Mouse (Mus musculus) testis, adult 2 months (tissue): ENCODE results near the gene Slc5a4a. TPM values are rescaled to one million over a fixed set of nuclear protein-coding genes. Genes with fewer than 3 reads are reported as not detected.

ENCODE experiments used
- H3K27ac ChIP-seq: fragments of 200-500 bp; 2 replicates; pipeline ENCODE4 v1.5.1; 2012; ENCODE audit warnings: low read depth, low read length; ENCODE audit not compliant: control insufficient read depth, insufficient read depth
- H3K27me3 ChIP-seq: fragments of 200-500 bp; 2 replicates; pipeline ENCODE4 v1.6.1; 2012; ENCODE audit warnings: mild to moderate bottlenecking, low read length, moderate library complexity; ENCODE audit not compliant: control insufficient read depth, insufficient read depth
- H3K36me3 ChIP-seq: fragments of 200-500 bp; 2 replicates; pipeline ENCODE4 v1.6.1; 2012; ENCODE audit warnings: mild to moderate bottlenecking, low read length; ENCODE audit not compliant: control insufficient read depth, insufficient read depth
- H3K4me1 ChIP-seq: fragments of 200-500 bp; 2 replicates; pipeline ENCODE4 v1.6.1; 2012; ENCODE audit warnings: low read length; ENCODE audit not compliant: control insufficient read depth, insufficient read depth
- H3K4me3 ChIP-seq: fragments of 200-500 bp; 2 replicates; pipeline ENCODE4 v1.5.1; 2012; ENCODE audit warnings: low read depth, mild to moderate bottlenecking, low read length, moderate library complexity, mixed read lengths; ENCODE audit not compliant: control insufficient read depth
- CTCF ChIP-seq: fragments of 200-500 bp; IDR thresholded peaks from 2 replicates; pipeline ENCODE4 v1.5.1; 2012; ENCODE audit warnings: low read depth, mild to moderate bottlenecking, inconsistent platforms, low read length, moderate library complexity; ENCODE audit not compliant: control insufficient read depth, insufficient read depth, insufficient replicate concordance
- POLR2A ChIP-seq: fragments of 200-500 bp; IDR thresholded peaks from 2 replicates; pipeline ENCODE4 v1.6.1; 2012; ENCODE audit warnings: low read depth, mild to moderate bottlenecking, inconsistent platforms, low read length, moderate library complexity; ENCODE audit not compliant: control insufficient read depth
- polyA plus RNA-seq: library from polyadenylated mRNA; depleted of rRNA; stranded (reverse); fragments of >200 nt; gene quantifications from 2 replicates; pipeline ENCODE4 v1.2.3, GENCODE M21; 2012; rRNA removed

Gene Slc5a4a
- polyA plus RNA-seq, 1 experiment = 0.53 TPM

GRCm38 (mm10) chr10:76214161-76214560, 66.9 kb downstream of the Slc5a4a start:
- Histone ChIP-seq H3K27me3 (no peaks in the 10 kb centered on the region), H3K4me3 (no peak overlapping the region), H3K4me1 (no peaks in the 10 kb centered on the region), H3K27ac (no peak overlapping the region), H3K36me3 (no peaks in the 10 kb centered on the region)
- TF ChIP-seq POLR2A = no peak
- no peak for TF ChIP-seq CTCF

GRCm38 (mm10) chr10:76217056-76217455, 69.8 kb downstream of the Slc5a4a start:
- Histone ChIP-seq H3K27me3 (no peaks in the 10 kb centered on the region), H3K4me1 (no peaks in the 10 kb centered on the region), H3K4me3 (no peak overlapping the region), H3K27ac (no peak overlapping the region), H3K36me3 (no peaks in the 10 kb centered on the region)
- TF ChIP-seq CTCF (no peak), POLR2A (no peak)

GRCm38 (mm10) chr10:76218240-76218639, 71.0 kb downstream of the Slc5a4a start:
- TF ChIP-seq POLR2A (no peak), CTCF (no peak)
- H3K36me3 ChIP-seq = no peaks in the 10 kb centered on the region
- H3K27ac ChIP-seq = no peak overlapping the region
- H3K4me3 ChIP-seq = no peak overlapping the region
- H3K4me1 ChIP-seq = no peaks in the 10 kb centered on the region
- H3K27me3 ChIP-seq = no peaks in the 10 kb centered on the region

- Histone ChIP-seq H3K36me3 (no peaks in the 10 kb centered on the region), H3K27me3 (no peaks in the 10 kb centered on the region), H3K4me1 (peaks cover 2% of the 10 kb centered on the region)
Measured at GRCm38 (mm10) chr10:76225944-76226343, 78.7 kb downstream of the Slc5a4a start.

GRCm38 (mm10) chr10:76229627-76230026, 82.4 kb downstream of the Slc5a4a start:
- no peak overlapping the region for H3K27ac ChIP-seq
- no peak overlapping the region for H3K4me3 ChIP-seq
- H3K36me3 ChIP-seq = no peaks in the 10 kb centered on the region
- peaks cover 2% of the 10 kb centered on the region for H3K4me1 ChIP-seq
- H3K27me3 ChIP-seq = no peaks in the 10 kb centered on the region
- TF ChIP-seq CTCF (no peak), POLR2A (no peak)

More at GRCm38 (mm10) chr10:76225944-76226343, 78.7 kb downstream of the Slc5a4a start:
- no peak overlapping the region for H3K4me3 ChIP-seq
- TF ChIP-seq CTCF (no peak), POLR2A (no peak)
- no peak overlapping the region for H3K27ac ChIP-seq

GRCm38 (mm10) chr10:76237341-76238225, 90.3 kb downstream of the Slc5a4a start, which contains the start of gene Prmt2:
TSS of gene Prmt2 (minus strand) at chr10:76237865.
- Histone ChIP-seq H3K36me3 (no peaks in the 10 kb centered on the region), H3K4me1 (peaks cover 3% of the 10 kb centered on the region; the same call in 1 of the 2 replicates), H3K27ac (peak within 1 kb of the TSS; percentile 62), H3K4me3 (peak within 1 kb of the TSS; percentile 81), H3K27me3 (no peaks in the 10 kb centered on the region)
- TF ChIP-seq POLR2A (no peak; the same call in 1 of the 2 replicates), CTCF (no peak)

Other genes starting within 250 kb of the Slc5a4a start
- 41.7 and 43.9 TPM in 2 replicates for gene Smarcb1, start 225.8 kb upstream of the Slc5a4a start, polyA plus RNA-seq
- gene Chchd10, start 214.3 kb upstream of the Slc5a4a start, polyA plus RNA-seq = 64.5 and 78.9 TPM in 2 replicates
- 6.9 and 7.5 TPM in 2 replicates for gene Mmp11, start 211.0 kb upstream of the Slc5a4a start, polyA plus RNA-seq
- 1.1 and 1.3 TPM in 2 replicates for gene Gm867, start 206.8 kb upstream of the Slc5a4a start, polyA plus RNA-seq
- gene Vpreb3, start 204.4 kb upstream of the Slc5a4a start, polyA plus RNA-seq = 1.2 and 2.3 TPM in 2 replicates
- gene Gm5134, start 192.9 kb upstream of the Slc5a4a start, polyA plus RNA-seq = 20.6 and 22.2 TPM in 2 replicates
- gene Zfp280b, start 114.8 kb upstream of the Slc5a4a start, polyA plus RNA-seq = 3.8 and 4.9 TPM in 2 replicates
- 4.8 and 5.5 TPM in 2 replicates for gene Slc5a4b, start 36.5 kb upstream of the Slc5a4a start, polyA plus RNA-seq
- 6.8 and 7.0 TPM in 2 replicates for gene Prmt2, start 90.4 kb downstream of the Slc5a4a start, polyA plus RNA-seq
- gene S100b, start 106.4 kb downstream of the Slc5a4a start, polyA plus RNA-seq = 0.78 and 0.90 TPM in 2 replicates
- gene Dip2a, start 197.8 kb downstream of the Slc5a4a start, polyA plus RNA-seq = 14.4 and 15.2 TPM in 2 replicates